Mouse (Mus musculus) erythroblast, embryonic 14.5 days (primary cell): ENCODE measurements around the gene Kcp. TPM values are rescaled to one million over a fixed set of nuclear protein-coding genes. Genes with fewer than 3 reads are reported as not detected.

Experiments used
- H3K27me3 ChIP-seq: 2 replicates; pipeline ENCODE4 v1.6.1; 2012; ENCODE audit warnings: inconsistent platforms; ENCODE audit not compliant: control insufficient read depth
- H3K36me3 ChIP-seq: 2 replicates; pipeline ENCODE4 v1.6.1; 2012; ENCODE audit warnings: mild to moderate bottlenecking, inconsistent platforms; ENCODE audit not compliant: control insufficient read depth
- H3K4me1 ChIP-seq: 2 replicates; pipeline ENCODE4 v1.6.1; 2012; ENCODE audit warnings: inconsistent platforms; ENCODE audit not compliant: control insufficient read depth
- H3K4me3 ChIP-seq: replicated peaks from 2 replicates; pipeline ENCODE3; 2012; ENCODE audit warnings: moderate library complexity, mild to moderate bottlenecking, inconsistent platforms
- H3K9me3 ChIP-seq: 2 replicates; pipeline ENCODE4 v1.6.1; 2012; ENCODE audit warnings: low read length, inconsistent platforms, mixed read lengths; ENCODE audit not compliant: control insufficient read depth
- GATA1 ChIP-seq: IDR thresholded peaks from 2 replicates; pipeline ENCODE4 v1.6.1; 2012; ENCODE audit warnings: low read length, inconsistent platforms, mixed read lengths
- TAL1 ChIP-seq: IDR thresholded peaks from 3 replicates; pipeline ENCODE4 v1.6.1; 2012; ENCODE audit warnings: low read length, inconsistent platforms, mixed read lengths
- polyA plus RNA-seq: library from polyadenylated mRNA; stranded (reverse); fragments of >175 nt; gene quantifications from 2 replicates; pipeline ENCODE4 v1.2.3, GENCODE M21; 2012

The Kcp gene
- polyA plus RNA-seq, 1 experiment: 0.01 TPM

DNA sequence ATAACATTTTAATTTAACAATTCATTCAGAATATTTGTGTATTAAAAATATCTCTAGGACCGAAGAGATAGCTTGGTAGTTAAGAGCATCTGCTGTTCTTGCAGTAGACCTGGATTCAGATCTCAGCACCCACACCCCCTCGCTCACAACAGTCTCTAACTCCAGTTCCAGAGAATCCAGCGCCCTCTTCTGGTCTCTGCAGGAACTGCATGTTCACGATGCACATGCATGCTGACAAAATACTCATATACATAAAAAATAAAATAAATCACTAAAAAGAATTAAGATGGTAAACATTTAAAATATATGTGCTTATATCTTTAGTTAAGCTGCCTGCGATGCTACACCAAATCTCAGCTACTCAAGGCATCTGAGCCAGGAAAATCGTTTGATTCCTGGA lies 17.5 kb upstream of the Kcp start:
- H3K4me3 ChIP-seq: no peak overlapping the region
- H3K36me3 ChIP-seq: no peaks in the 10 kb centered on the region
- peaks cover 67% of the 10 kb centered on the region for H3K27me3 ChIP-seq
- H3K4me1 ChIP-seq: no peaks in the 10 kb centered on the region; the same call in 1 of the 2 replicates
- TF ChIP-seq TAL1: no peak
- no peak for TF ChIP-seq GATA1
- H3K9me3 ChIP-seq: no peaks in the 10 kb centered on the region; the same call in 1 of the 2 replicates

DNA sequence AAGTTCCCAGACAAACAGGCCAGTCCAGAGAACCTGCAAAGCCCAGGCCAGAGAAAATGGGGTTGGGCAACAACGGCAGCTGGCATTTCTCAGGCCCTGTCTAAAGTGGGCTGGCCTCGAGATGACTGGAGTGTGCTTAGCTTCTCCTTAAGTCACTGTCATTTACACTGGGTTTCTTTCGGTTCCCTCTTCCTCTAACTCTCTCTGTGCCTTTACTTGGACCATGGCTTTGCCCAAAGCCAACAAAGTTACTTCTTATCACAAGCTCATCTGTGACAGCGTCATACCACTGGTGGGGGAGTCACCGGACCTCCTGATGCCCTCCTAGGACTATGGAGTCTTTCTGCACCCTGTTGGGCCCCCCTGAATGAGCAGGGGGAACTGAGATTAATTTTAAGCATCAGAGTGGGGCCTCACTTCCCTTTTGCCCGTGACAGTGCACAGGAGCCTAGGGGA lies 16.3 kb upstream of the Kcp start:
- peaks cover 55% of the 10 kb centered on the region for H3K27me3 ChIP-seq
- H3K9me3 ChIP-seq: peaks cover 4% of the 10 kb centered on the region; the same call in 1 of the 2 replicates
- H3K4me1 ChIP-seq: no peaks in the 10 kb centered on the region; the same call in 1 of the 2 replicates
- H3K4me3 ChIP-seq: no peak overlapping the region
- TF ChIP-seq TAL1: no peak
- no peak for TF ChIP-seq GATA1
- no peaks in the 10 kb centered on the region for H3K36me3 ChIP-seq

DNA sequence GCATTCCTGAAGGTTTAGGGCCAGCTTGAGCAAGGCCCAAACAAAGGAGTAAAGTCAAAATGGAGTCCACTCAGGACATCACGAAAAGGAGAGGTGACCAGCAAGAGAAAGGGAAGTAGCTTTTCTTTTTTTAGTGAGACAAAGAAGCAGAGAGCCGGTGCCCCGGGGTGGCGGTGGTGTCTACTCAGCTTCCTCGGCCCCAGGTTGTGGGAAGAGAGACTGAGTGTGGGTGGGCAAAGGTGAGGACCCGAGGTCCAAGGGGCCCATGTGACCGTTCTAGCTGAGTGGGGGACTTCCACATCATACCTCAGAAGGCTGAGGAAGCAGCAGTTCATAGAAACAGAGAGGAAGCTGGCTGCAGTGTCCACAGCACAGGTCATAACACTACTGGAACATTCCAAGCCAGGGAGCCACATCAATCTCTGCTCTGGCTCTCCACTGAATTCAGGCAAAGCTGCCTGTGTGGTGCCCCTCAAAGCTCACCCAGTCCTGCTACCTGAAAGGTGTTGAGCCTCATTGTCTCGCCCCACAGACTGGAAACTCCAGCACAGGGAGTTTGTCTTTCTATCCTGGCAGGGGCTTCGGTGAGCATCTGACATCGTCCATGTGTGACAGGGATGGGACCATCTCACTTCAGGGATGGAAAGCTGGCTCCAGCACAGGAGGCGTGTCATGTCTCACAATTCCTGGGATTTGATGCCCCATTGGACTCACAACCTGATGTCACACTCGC lies 15.7 kb upstream of the Kcp start:
- no peaks in the 10 kb centered on the region; the same call in 1 of the 2 replicates for H3K4me1 ChIP-seq
- H3K27me3 ChIP-seq: peaks cover 49% of the 10 kb centered on the region
- no peak overlapping the region for H3K4me3 ChIP-seq
- H3K9me3 ChIP-seq: peaks cover 4% of the 10 kb centered on the region; the same call in 1 of the 2 replicates
- no peak for TF ChIP-seq GATA1
- no peak for TF ChIP-seq TAL1
- H3K36me3 ChIP-seq: no peaks in the 10 kb centered on the region

DNA sequence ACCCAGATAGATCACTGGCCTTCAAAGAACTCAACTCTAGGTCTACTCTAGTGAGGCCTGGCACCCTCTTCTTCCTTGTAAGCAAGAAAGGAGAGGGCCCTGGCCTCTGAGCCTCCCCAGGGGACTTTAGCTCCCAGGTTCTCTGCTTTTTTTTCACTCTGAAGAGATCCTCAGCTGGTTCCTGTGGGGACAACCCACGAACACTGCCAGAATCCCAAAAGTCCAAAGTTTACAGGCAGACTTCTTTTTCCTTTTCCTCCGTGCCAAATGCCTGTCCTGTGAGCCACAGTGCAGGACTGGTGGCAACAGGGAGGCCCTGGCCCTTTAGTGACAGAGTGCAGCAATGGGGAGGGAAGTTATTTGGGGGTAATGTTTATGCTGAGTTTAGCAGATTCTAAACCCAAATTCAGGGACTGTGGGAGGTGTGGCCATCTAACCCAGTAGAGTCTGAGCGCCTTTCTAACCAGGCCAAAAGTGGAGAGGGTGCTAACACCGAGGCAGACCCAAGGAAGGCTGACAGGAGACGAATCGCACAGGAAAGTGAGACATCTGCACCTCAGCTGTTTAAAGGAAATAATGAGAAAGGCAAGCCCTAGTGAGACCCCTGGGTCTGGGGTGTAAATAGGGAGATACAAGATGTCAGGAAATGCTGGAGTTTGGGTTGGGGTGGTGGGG lies 15.0 kb upstream of the Kcp start:
- Histone ChIP-seq H3K27me3 (peaks cover 42% of the 10 kb centered on the region), H3K36me3 (no peaks in the 10 kb centered on the region), H3K4me3 (no peak overlapping the region), H3K4me1 (no peaks in the 10 kb centered on the region; the same call in 1 of the 2 replicates), H3K9me3 (peaks cover 4% of the 10 kb centered on the region; the same call in 1 of the 2 replicates)
- no peak for TF ChIP-seq TAL1
- no peak for TF ChIP-seq GATA1

DNA sequence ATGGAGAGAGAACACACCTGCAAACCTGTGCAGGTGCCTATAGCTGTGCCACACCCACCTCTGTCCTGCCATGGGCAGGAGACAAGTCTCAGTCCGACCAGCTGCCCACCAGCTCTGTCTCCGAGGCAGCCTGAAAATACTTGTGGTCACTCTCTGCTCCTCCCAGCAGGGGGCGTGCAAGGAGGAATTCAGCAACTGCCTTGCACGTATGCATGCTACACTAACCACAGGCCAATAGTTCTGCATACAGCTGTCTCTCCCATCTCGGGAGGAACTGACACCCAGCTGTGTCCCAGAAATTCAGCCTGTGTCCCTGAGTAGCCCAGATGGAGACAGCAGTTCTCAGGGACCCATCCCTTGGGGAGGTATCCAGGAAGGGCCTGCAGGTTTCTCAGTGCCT lies 9.4 kb upstream of the Kcp start:
- no peak overlapping the region for H3K4me3 ChIP-seq
- peaks cover 3% of the 10 kb centered on the region; the same call in 1 of the 2 replicates for H3K4me1 ChIP-seq
- H3K27me3 ChIP-seq: no peaks in the 10 kb centered on the region; the same call in 1 of the 2 replicates

DNA sequence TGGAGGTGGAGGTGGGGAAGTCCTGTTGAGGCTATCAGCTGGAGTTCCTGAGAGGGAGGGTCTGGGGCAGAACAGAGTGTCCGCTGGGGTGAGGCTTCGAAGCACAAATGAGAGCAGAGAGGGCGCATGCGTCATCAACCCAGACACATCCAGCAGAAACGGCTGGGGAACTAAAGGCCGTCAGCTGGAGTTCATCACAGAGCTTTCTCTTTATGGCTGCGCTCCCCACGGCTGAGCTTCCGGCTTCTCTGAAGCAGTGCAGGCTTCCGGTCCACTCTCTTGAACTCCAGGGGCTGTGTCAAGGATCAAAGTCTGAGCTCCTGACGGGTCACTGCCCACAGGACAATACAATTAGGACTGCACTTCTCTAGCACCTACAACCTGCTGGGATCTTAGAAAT lies 5.5 kb upstream of the Kcp start:
- peaks cover 20% of the 10 kb centered on the region for H3K27me3 ChIP-seq

More for the DNA sequence above, 9.4 kb upstream of the Kcp start:
- Histone ChIP-seq H3K36me3 (no peaks in the 10 kb centered on the region), H3K9me3 (peaks cover 4% of the 10 kb centered on the region; the same call in 1 of the 2 replicates)
- TF ChIP-seq TAL1: no peak
- no peak for TF ChIP-seq GATA1

DNA sequence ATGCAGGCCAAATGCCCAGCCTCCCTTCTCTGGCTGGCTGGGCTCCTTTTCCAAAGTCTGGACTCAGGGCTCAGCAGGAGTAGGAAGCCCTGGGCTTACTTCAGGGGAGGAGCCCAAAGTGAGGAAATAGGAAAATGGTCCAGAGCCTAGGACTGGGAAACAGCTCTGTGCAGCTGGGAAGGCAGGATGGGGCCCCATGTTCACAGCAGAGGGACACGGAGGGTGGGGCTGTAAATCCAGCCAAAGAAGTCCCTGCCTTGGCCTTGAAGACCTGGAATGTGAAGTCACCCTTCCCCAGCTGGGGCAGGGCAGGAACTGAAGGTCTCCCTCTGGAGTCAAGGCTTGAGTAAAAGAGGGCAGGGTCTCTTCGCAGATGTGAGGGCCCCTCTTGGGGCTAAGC lies 1.3 kb upstream of the Kcp start:
- no peak for TF ChIP-seq TAL1
- TF ChIP-seq GATA1: no peak

More for the DNA sequence above, 5.5 kb upstream of the Kcp start:
- Histone ChIP-seq H3K36me3 (no peaks in the 10 kb centered on the region), H3K4me1 (peaks cover 3% of the 10 kb centered on the region; the same call in 1 of the 2 replicates), H3K4me3 (no peak overlapping the region), H3K9me3 (no peaks in the 10 kb centered on the region)
- TF ChIP-seq GATA1: no peak
- TF ChIP-seq TAL1: no peak

DNA sequence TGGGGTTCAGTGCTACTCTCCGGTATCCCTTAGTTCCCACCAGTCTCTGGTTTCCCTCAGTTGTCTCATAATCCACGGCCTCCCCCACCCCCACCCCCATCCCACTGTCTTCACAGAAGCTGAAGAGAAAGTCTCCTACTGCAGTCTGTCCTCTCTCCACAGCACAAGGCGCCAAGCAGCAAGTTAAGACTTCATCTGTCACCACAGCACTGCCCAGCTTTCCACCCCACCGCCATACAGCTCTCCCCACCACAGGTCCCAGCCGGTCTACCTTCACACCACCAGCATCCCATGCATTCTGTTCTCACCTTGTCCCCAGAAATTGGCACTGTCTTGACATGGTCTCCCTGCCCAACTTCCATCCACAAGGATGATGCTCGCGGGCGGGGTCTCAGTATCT lies 918 bp downstream of the Kcp start:
- Histone ChIP-seq H3K4me1 (peaks cover 4% of the 10 kb centered on the region), H3K9me3 (no peaks in the 10 kb centered on the region), H3K36me3 (no peaks in the 10 kb centered on the region), H3K4me3 (no peak overlapping the region), H3K27me3 (peaks cover 54% of the 10 kb centered on the region)
- TF ChIP-seq GATA1: no peak
- TF ChIP-seq TAL1: no peak

More for the DNA sequence above, 1.3 kb upstream of the Kcp start:
- Histone ChIP-seq H3K4me3 (no peak overlapping the region), H3K27me3 (peaks cover 53% of the 10 kb centered on the region), H3K9me3 (no peaks in the 10 kb centered on the region), H3K4me1 (peaks cover 7% of the 10 kb centered on the region), H3K36me3 (no peaks in the 10 kb centered on the region)

DNA sequence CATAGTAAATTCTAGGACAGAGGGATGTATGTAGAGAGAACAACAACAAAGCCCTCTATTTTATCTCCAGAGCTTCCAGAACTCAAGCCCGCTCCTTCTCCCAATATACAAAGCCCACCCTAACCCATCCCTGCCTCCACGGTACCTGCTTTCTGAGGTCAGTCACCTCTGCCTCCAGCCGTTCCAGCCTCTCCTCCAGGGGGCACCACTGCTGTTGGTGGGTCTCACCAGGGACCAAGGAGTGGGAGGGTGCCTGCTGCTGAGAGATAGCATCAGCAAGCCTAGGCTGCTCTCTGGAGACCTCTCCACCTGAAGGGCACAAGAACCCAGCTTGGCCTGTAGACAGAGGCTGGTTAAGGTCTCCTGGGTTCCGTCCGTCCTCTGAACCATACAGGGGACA lies 2.3 kb downstream of the Kcp start:
- H3K9me3 ChIP-seq: no peaks in the 10 kb centered on the region
- peaks cover 52% of the 10 kb centered on the region for H3K27me3 ChIP-seq
- H3K4me1 ChIP-seq: peaks cover 13% of the 10 kb centered on the region
- no peaks in the 10 kb centered on the region for H3K36me3 ChIP-seq
- TF ChIP-seq TAL1: no peak
- no peak for TF ChIP-seq GATA1
- no peak overlapping the region for H3K4me3 ChIP-seq
